Mouse (Mus musculus) cerebellum, adult 18-20 months (tissue): ENCODE results near the gene Nupr1.

ENCODE experiments used
- DNase-seq, 2 experiments: peaks; one replicate each; pipeline ENCODE4 v3.0.0; 2021

Nupr1 gene

GRCm38 (mm10) chr7:126642545-126643243, 12.0 kb upstream of the Nupr1 start:
- no peak for DNase-seq

- peak in 1 of 2 experiments; percentile 13 for DNase-seq
Observed at GRCm38 (mm10) chr7:126636733-126637520, 6.3 kb upstream of the Nupr1 start.

- DNase-seq: no peak
Observed at GRCm38 (mm10) chr7:126635375-126635774, 4.7 kb upstream of the Nupr1 start.

- DNase-seq: no peak
Observed at GRCm38 (mm10) chr7:126632478-126632877, 1.8 kb upstream of the Nupr1 start.

DNA sequence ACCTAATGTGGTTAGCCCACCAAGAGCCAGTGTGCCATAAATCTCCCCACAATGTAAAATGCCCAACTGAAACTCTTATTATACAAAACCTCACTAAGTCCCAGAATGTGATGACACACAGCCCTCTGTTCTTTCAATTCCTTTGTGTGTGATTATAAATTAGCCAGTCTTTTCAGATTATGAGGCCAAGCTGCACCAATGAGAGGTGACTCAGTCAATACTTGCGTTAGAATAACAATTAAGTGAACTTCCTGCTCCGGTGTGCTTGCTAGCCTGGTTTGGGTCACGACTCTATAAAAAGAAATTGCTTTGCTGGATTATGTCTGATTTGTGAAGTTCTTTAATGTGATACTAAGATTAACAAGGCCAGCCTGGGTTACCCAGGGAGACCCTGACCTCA, 746 bp downstream of the Nupr1 start:
- no peak for DNase-seq

DNA sequence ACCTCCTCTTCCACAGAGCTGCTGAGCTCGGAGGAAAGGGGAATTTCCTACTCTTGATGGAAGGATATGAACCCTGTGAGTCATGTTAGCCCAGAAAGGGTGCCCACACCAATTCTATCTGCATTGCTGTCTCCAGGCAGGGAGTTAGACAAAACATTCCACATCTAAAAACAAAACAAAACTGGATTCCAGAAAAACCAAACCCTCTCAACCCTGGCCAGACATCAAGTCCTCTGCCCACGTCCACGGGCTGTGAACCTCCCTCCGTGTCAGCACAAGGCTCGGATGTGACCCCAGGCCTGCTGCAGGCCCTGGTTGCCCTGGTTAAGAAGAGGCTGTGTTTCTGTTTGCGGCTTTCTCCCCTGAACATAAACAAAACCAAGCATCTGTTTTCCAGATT, 2.5 kb downstream of the Nupr1 start:
- DNase-seq: no peak

DNA sequence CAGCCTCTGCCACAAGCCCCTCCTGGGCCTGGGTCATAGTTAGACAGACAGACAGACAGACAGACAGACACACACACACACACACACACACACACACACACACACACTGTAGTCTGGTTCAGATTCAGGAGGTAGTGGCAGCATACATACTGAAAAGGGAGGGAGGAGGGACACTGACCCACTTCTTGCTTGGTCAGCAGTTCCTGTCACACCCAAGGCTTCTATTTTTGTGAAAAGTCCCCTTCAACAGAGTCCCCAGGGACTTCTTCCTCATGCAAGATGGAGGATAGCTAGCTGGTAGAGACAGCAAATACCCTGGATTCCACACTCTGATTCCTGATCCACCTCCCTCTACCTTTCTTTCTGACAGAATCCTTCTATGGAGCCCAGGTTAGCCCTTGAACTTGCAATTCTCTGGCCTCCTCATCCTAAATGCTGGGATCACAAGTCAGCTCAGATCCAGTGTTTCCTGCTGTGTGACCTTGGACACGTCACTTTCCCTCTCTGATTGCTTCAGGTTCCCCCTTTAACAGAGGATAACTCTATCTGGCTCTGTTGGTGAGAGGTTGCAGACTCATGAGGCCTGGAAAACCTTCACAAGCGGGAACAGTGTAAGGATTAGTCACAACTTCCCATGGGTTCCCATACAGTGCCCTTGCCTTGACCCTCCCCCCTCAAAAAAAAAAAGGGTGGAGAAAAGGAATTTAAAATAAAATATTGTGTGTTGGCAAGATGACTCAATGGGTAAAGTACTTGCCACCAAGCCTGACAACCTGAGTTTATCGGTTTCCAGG, 4.7 kb downstream of the Nupr1 start:
- no peak for DNase-seq

DNA sequence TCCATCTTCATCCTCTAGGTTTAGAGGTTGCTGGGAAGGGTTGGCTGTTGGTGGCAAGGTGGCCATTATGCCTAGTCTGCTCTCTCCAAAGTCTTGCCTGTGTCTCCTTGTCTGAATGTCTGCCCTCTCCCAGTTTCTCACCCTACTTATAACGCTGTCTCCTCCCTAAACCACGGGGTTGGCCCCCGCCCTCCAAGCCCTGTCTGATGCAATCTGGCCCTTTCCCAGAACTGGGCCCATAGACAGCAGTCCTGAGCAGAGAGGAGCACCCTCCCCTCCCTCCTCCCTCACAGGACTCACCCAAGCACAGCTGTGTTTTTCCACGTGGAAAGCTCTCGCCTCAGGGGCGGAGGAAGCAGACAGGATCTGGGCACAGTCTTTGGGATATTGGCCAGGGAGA, 5.3 kb downstream of the Nupr1 start:
- peak in 1 of 2 experiments; percentile 13 for DNase-seq

DNA sequence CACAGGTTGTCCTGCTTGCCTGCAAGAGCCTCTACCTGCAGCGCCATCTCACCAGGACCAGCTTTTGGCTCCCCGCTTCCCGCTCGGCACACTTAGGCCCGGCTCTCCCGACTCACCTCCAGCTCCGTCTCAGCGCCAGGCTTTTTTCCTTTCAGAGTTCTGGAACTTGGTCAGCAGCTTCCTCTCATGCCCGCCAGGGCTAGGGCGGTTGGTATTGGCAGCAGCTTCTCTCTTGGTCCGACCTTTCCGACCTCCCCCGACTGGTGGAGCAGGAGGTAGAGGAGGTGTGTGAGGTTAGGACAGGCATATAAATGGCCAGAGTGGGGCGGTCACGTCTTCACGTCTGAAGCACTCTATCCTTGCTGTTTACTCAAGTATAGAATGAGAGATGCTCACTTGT, 5.9 kb downstream of the Nupr1 start:
- no peak for DNase-seq

DNA sequence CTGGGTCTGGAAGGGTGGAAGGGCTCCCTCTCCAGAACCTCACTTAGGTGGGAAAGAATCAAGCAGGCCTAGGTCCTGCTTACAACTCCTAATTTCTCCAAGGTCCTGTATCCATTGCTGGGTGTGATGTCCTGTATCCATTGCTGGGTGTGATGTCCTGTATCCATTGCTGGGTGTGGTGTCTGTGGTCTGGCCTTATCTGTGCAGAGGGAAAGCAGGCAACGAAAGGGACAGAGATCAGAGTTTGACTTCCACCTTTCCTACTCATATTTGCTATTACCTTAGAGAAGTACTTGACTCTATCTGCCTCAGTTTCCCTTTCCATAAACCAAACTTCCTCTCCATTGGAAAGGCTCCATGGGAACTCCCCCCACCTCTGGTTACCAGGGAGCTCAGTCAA, 7.3 kb downstream of the Nupr1 start:
- DNase-seq: no peak

GRCm38 (mm10) chr7:126621452-126622359, 9.0 kb downstream of the Nupr1 start:
- DNase-seq: no peak

GRCm38 (mm10) chr7:126619559-126620275, 10.9 kb downstream of the Nupr1 start:
- DNase-seq: no peak

GRCm38 (mm10) chr7:126616707-126617106, 14.0 kb downstream of the Nupr1 start:
- no peak for DNase-seq

GRCm38 (mm10) chr7:126612736-126613135, 17.9 kb downstream of the Nupr1 start:
- no peak for DNase-seq

DNA sequence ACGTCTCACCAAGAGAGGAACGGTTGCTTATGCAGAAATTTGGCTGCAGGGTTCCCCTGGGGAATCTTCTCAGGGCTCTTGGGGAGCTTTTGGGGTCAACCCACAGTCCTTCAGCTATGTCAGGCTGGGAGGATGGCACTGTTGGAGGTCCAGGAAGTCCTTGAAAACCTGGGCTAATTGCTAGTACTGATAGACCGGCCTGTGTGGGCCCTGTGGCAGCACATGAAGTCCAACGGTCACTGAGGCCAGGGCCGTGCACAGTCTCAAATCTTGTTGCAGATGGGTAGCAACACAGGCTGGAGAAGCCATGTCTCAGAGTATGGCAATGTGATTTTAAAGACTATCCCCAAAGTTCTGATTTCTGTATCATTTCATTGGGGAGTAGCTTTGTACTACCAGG, 22.9 kb downstream of the Nupr1 start:
- DNase-seq: no peak

GRCm38 (mm10) chr7:126607064-126607463, 23.6 kb downstream of the Nupr1 start:
- DNase-seq: no peak

GRCm38 (mm10) chr7:126606611-126607010, 24.1 kb downstream of the Nupr1 start:
- DNase-seq: no peak

GRCm38 (mm10) chr7:126602650-126603049, 28.0 kb downstream of the Nupr1 start:
- no peak for DNase-seq

DNA sequence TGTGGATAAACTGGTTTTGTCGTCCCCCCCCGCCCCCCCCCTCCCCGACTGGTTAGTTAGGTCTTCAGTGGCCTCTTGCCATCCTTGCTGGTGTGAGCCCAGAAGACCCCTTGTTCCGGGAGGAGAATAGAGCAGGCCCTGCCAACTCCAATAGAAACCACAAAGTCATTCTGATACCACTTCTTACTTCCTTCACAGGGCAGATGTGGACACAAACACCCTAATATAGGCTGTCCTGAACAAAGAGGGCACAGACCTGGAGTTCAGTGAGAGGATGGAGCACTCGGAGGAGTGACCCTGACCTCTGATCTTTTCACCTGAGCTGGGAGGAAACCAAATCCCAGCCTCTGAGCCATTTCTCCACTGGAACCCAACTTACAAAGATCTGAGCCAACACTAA, 28.8 kb downstream of the Nupr1 start:
- no peak for DNase-seq

- no peak for DNase-seq
Observed at GRCm38 (mm10) chr7:126598919-126599318, 31.7 kb downstream of the Nupr1 start.

DNA sequence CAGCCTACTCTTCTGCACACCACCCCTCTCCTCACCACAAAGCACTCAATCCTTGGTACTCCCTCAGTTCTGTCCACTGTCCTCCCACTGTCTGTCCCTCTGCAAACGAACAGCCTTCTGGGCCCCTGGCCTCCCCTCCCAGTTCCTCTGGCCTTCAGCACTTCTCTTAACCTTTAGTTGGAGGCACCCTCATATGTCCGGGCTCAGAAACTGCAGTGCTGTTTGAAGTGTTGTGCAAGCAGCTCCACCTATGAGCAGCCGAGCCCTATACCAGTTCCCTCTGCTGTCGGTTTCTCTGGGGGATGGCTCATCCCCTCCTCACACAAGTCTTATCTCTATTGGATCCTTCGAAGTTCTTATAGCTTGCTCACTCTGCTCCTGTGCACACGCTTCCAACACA, 34.2 kb downstream of the Nupr1 start:
- DNase-seq: no peak

GRCm38 (mm10) chr7:126595890-126596289, 34.8 kb downstream of the Nupr1 start:
- no peak for DNase-seq
